Mouse (Mus musculus): ENCODE results near the gene Prpf38b. TPM values are rescaled to one million over a fixed set of nuclear protein-coding genes. Genes with fewer than 3 reads are reported as not detected.
"Not testable (repeated sequence)": the region's sequence is repeated elsewhere in the genome, so short reads cannot be mapped to it uniquely, and the experiment has no call there.

The Prpf38b gene
- polyA plus RNA-seq, 1 experiment from 2014 or later: 63.6 TPM

GRCm38 (mm10) chr3:108879129-108879528, 32.4 kb downstream of the Prpf38b start:
- 68% methylated on average over 2 of the region's 2 CpGs for WGBS
- ATAC-seq (ENCODE audit: low read depth): no peak
- Histone ChIP-seq H3K36me3 (no peaks in the 10 kb centered on the region), H3K4me3 (no peak overlapping the region), H3K27ac (replicated peaks) (no peak overlapping the region), H3K9ac (no peak overlapping the region), H3K27me3 (no peaks in the 10 kb centered on the region), H3K4me1 (replicated peaks) (peaks cover 25% of the 10 kb centered on the region), H3K4me2 (no peak overlapping the region), H3K9me3 (no peaks in the 10 kb centered on the region)

GRCm38 (mm10) chr3:108870631-108871030, 40.9 kb downstream of the Prpf38b start:
- no peak overlapping the region for H3K27ac ChIP-seq (replicated peaks)

DNA sequence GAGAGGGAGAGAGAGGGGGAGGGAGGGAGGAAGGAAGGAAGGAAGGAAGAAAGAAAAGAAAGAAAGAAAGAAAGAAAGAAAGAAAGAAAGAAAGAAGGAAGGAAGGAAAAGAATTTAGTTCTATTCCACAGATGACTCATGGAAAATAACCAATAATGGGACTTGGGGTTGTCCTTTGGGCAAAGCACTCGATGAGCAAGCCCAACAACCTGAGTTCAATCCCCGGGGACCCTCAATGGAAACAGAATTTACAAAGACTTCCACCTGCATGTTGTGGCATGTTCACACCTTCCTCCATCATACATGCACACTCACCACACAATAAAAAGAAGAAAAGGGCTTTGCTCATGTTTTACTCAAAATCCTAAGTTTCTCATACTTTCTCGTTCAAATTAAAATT, 44.1 kb downstream of the Prpf38b start:
- ATAC-seq (ENCODE audit: low read depth): no peak
- no peaks in the 10 kb centered on the region for H3K9me3 ChIP-seq
- no peak overlapping the region for H3K4me3 ChIP-seq
- H3K27me3 ChIP-seq: no peaks in the 10 kb centered on the region
- no peaks in the 10 kb centered on the region for H3K4me1 ChIP-seq (replicated peaks)
- 92% methylated on average over 3 of the region's 3 CpGs for WGBS
- H3K9ac ChIP-seq: no peak overlapping the region
- no peak overlapping the region for H3K27ac ChIP-seq (replicated peaks)
- H3K4me2 ChIP-seq: no peak overlapping the region
- no peaks in the 10 kb centered on the region for H3K36me3 ChIP-seq

More at GRCm38 (mm10) chr3:108870631-108871030, 40.9 kb downstream of the Prpf38b start:
- no peak for ATAC-seq (ENCODE audit: low read depth)
- 80% methylated on average over 6 of the region's 6 CpGs for WGBS
- Histone ChIP-seq H3K36me3 (no peaks in the 10 kb centered on the region), H3K4me1 (replicated peaks) (no peaks in the 10 kb centered on the region), H3K9ac (no peak overlapping the region), H3K9me3 (no peaks in the 10 kb centered on the region), H3K27me3 (no peaks in the 10 kb centered on the region), H3K4me3 (no peak overlapping the region), H3K4me2 (no peak overlapping the region)

GRCm38 (mm10) chr3:108865676-108866075, 45.9 kb downstream of the Prpf38b start:
- no peaks in the 10 kb centered on the region for H3K36me3 ChIP-seq
- H3K27ac ChIP-seq (replicated peaks): no peak overlapping the region
- no peak overlapping the region for H3K9ac ChIP-seq
- no peaks in the 10 kb centered on the region for H3K9me3 ChIP-seq
- no peak overlapping the region for H3K4me2 ChIP-seq
- no peaks in the 10 kb centered on the region for H3K27me3 ChIP-seq
- WGBS: 93% methylated on average over 3 of the region's 3 CpGs
- no peak for ATAC-seq (ENCODE audit: low read depth)
- no peak overlapping the region for H3K4me3 ChIP-seq
- no peaks in the 10 kb centered on the region for H3K4me1 ChIP-seq (replicated peaks)

- ATAC-seq (ENCODE audit: low read depth): no peak
- Histone ChIP-seq H3K9ac (no peak overlapping the region), H3K4me1 (replicated peaks) (no peaks in the 10 kb centered on the region), H3K4me3 (no peak overlapping the region), H3K27me3 (no peaks in the 10 kb centered on the region), H3K4me2 (no peak overlapping the region), H3K9me3 (no peaks in the 10 kb centered on the region), H3K27ac (replicated peaks) (no peak overlapping the region), H3K36me3 (no peaks in the 10 kb centered on the region)
- WGBS: 43% methylated on average over 3 of the region's 3 CpGs
These were observed 46.4 kb downstream of the Prpf38b start for GRCm38 (mm10) chr3:108865129-108865528.

GRCm38 (mm10) chr3:108863091-108863490, 48.4 kb downstream of the Prpf38b start:
- Histone ChIP-seq H3K4me1 (replicated peaks) (peaks cover 6% of the 10 kb centered on the region), H3K27me3 (no peaks in the 10 kb centered on the region), H3K4me2 (no peak overlapping the region), H3K36me3 (no peaks in the 10 kb centered on the region), H3K27ac (replicated peaks) (no peak overlapping the region), H3K9ac (no peak overlapping the region), H3K9me3 (no peaks in the 10 kb centered on the region), H3K4me3 (no peak overlapping the region)
- WGBS: 88% methylated on average over 10 of the region's 10 CpGs
- ATAC-seq (ENCODE audit: low read depth): no peak

DNA sequence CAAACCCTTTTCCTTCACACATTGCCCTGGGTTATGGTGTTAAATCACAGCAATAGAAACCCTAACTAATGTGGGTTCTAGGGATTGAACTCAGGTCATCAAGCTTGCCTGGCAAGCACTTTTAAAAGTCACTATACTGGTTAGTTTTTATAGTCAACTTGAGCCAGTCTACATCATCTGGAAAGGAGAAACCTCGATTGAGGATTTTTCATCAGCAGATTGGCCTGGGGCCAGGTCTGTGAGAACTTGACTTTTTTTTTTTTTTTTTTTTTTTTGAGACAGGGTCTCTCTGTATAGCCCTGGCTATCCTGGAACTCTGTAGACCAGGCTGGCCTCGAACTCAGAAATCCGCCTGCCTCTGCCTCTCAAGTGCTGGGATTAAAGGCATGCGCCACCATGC, 49.2 kb downstream of the Prpf38b start:
- 85% methylated on average over 4 of the region's 4 CpGs for WGBS
- H3K27me3 ChIP-seq; H3K4me3 ChIP-seq; ATAC-seq (ENCODE audit: low read depth); H3K9me3 ChIP-seq; H3K4me2 ChIP-seq; H3K4me1 ChIP-seq (replicated peaks); H3K27ac ChIP-seq (replicated peaks); H3K9ac ChIP-seq; H3K36me3 ChIP-seq: not testable (repeated sequence)

GRCm38 (mm10) chr3:108860786-108861185, 50.7 kb downstream of the Prpf38b start:
- Histone ChIP-seq H3K27me3 (no peaks in the 10 kb centered on the region), H3K9ac (no peak overlapping the region), H3K4me2 (no peak overlapping the region), H3K36me3 (no peaks in the 10 kb centered on the region), H3K4me3 (no peak overlapping the region), H3K4me1 (replicated peaks) (peaks cover 22% of the 10 kb centered on the region), H3K9me3 (no peaks in the 10 kb centered on the region), H3K27ac (replicated peaks) (no peak overlapping the region)
- WGBS: 72% methylated on average over 2 of the region's 2 CpGs
- no peak for ATAC-seq (ENCODE audit: low read depth)

- H3K27ac ChIP-seq (replicated peaks): peak overlapping the region; percentile 38; the same call in 1 of the 2 replicates
- H3K9me3 ChIP-seq: no peaks in the 10 kb centered on the region
- no peaks in the 10 kb centered on the region for H3K36me3 ChIP-seq
- H3K27me3 ChIP-seq: no peaks in the 10 kb centered on the region
- no peak overlapping the region for H3K9ac ChIP-seq
- 23% methylated on average over 7 of the region's 7 CpGs for WGBS
- no peak overlapping the region for H3K4me3 ChIP-seq
- peaks cover 33% of the 10 kb centered on the region for H3K4me1 ChIP-seq (replicated peaks)
- ATAC-seq (ENCODE audit: low read depth): peak; percentile 87
- peak overlapping the region; percentile 25; the same call in 1 of the 2 replicates for H3K4me2 ChIP-seq
These were observed 53.2 kb downstream of the Prpf38b start for GRCm38 (mm10) chr3:108858231-108858770.

DNA sequence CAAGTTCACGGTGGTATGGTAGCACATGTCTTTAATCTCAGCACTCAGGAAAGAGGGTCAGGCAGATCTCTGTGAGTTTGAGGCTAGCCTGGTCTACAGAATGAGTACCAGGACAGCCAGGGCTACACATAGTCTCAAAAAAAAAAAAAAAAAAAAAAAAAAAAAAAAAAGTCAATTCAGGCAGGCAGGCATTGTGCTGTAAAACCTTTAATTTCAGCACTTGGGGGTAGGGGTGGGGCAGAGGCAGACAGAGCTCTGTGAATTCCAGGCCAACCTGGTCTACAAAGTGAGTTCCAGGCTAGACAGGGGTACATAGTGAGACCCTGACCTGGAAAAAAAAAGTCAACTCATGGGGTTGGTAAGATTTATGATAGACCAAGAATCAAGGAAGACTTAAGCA, 53.8 kb downstream of the Prpf38b start:
- H3K4me3 ChIP-seq: no peak overlapping the region
- peak; percentile 50 for ATAC-seq (ENCODE audit: low read depth)
- no peaks in the 10 kb centered on the region for H3K27me3 ChIP-seq
- H3K27ac ChIP-seq (replicated peaks): peak overlapping the region; percentile 38; the same call in 1 of the 2 replicates
- peaks cover 33% of the 10 kb centered on the region for H3K4me1 ChIP-seq (replicated peaks)
- 84% methylated on average over 1 of the region's 1 CpGs for WGBS
- no peaks in the 10 kb centered on the region for H3K9me3 ChIP-seq
- H3K36me3 ChIP-seq: no peaks in the 10 kb centered on the region
- no peak overlapping the region for H3K4me2 ChIP-seq
- H3K9ac ChIP-seq: no peak overlapping the region

- H3K9ac ChIP-seq: no peak overlapping the region
- no peak overlapping the region for H3K27ac ChIP-seq (replicated peaks)
- no peak for ATAC-seq (ENCODE audit: low read depth)
- peaks cover 33% of the 10 kb centered on the region for H3K4me1 ChIP-seq (replicated peaks)
- no peak overlapping the region for H3K4me2 ChIP-seq
- no peak overlapping the region for H3K4me3 ChIP-seq
- no peaks in the 10 kb centered on the region for H3K27me3 ChIP-seq
- H3K36me3 ChIP-seq: no peaks in the 10 kb centered on the region
- no peaks in the 10 kb centered on the region for H3K9me3 ChIP-seq
- 30% methylated on average over 3 of the region's 3 CpGs for WGBS
These were observed 54.4 kb downstream of the Prpf38b start for GRCm38 (mm10) chr3:108857124-108857470.

- Histone ChIP-seq H3K4me1 (replicated peaks) (peaks cover 33% of the 10 kb centered on the region), H3K4me2 (no peak overlapping the region), H3K27ac (replicated peaks) (no peak overlapping the region), H3K27me3 (no peaks in the 10 kb centered on the region), H3K4me3 (no peak overlapping the region), H3K9ac (no peak overlapping the region), H3K9me3 (no peaks in the 10 kb centered on the region), H3K36me3 (no peaks in the 10 kb centered on the region)
- no peak for ATAC-seq (ENCODE audit: low read depth)
- WGBS: 47% methylated on average over 8 of the region's 8 CpGs
These were observed 55.0 kb downstream of the Prpf38b start for GRCm38 (mm10) chr3:108856386-108857123.

GRCm38 (mm10) chr3:108855864-108856263, 55.7 kb downstream of the Prpf38b start:
- H3K9me3 ChIP-seq: no peaks in the 10 kb centered on the region
- ATAC-seq (ENCODE audit: low read depth): no peak
- no peak overlapping the region for H3K4me2 ChIP-seq
- 70% methylated on average over 10 of the region's 10 CpGs for WGBS
- H3K27ac ChIP-seq (replicated peaks): peak overlapping the region; percentile 4; the same call in 1 of the 2 replicates
- peaks cover 33% of the 10 kb centered on the region for H3K4me1 ChIP-seq (replicated peaks)
- no peaks in the 10 kb centered on the region for H3K36me3 ChIP-seq
- H3K9ac ChIP-seq: no peak overlapping the region
- H3K27me3 ChIP-seq: no peaks in the 10 kb centered on the region
- no peak overlapping the region for H3K4me3 ChIP-seq

Measured in neural tube, embryonic 13.5 days (tissue).